Mouse (Mus musculus): ENCODE measurements around the gene Armc5.

- TF ChIP-seq MYOG (IDR thresholded peaks at IDR 0.05; ENCODE audit: control insufficient read depth, extremely low read depth, insufficient read length) (no peak), CTCF (IDR thresholded peaks at IDR 0.05; ENCODE audit: control insufficient read depth, insufficient read depth, insufficient read length) (no peak), MAX (IDR thresholded peaks at IDR 0.05) (no peak)
These were observed 34.1 kb upstream of the Armc5 start for GRCm38 (mm10) chr7:128203071-128203470.

All from C2C12 (cell line).